Mouse (Mus musculus) stomach, embryonic 14.5 days (tissue): ENCODE data around the gene Hist1h2bm. TPM values are rescaled to one million over a fixed set of nuclear protein-coding genes. Genes with fewer than 3 reads are reported as not detected.
"Not testable (repeated sequence)": the region's sequence is repeated elsewhere in the genome, so short reads cannot be mapped to it uniquely, and the experiment has no call there.

Experiments used
- ATAC-seq: fragments of 200-750 bp; cut with Nextera tagmentation; 2 replicates; pipeline ENCODE4 v1.8.0; 2017; ENCODE audit warnings: low read depth, moderate TSS enrichment; ENCODE audit not compliant: insufficient number of reproducible peaks, insufficient read depth, low FRiP score
- H3K27ac ChIP-seq: fragments of 300-500 bp; sonication (generic); 2 replicates; pipeline ENCODE4 v1.5.1; 2014; ENCODE audit warnings: mild to moderate bottlenecking, low read length, moderate library complexity, mixed read lengths
- H3K27me3 ChIP-seq: fragments of 300-500 bp; sonication (generic); 2 replicates; pipeline ENCODE4 v1.6.1; 2014; ENCODE audit warnings: low read length, control low read depth, mixed read lengths; ENCODE audit not compliant: control insufficient read depth, insufficient read depth
- H3K36me3 ChIP-seq: fragments of 300-500 bp; sonication (generic); 2 replicates; pipeline ENCODE4 v1.6.1; 2014; ENCODE audit warnings: mild to moderate bottlenecking, control low read depth, low read length, moderate library complexity, mixed read lengths; ENCODE audit not compliant: control insufficient read depth, insufficient read depth
- H3K4me1 ChIP-seq: fragments of 300-500 bp; sonication (generic); 2 replicates; pipeline ENCODE4 v1.6.1; 2014; ENCODE audit warnings: low read length, control low read depth, mixed read lengths; ENCODE audit not compliant: control insufficient read depth, insufficient read depth
- H3K4me2 ChIP-seq: fragments of 300-500 bp; sonication (generic); replicated peaks from 2 replicates; pipeline ENCODE4 v1.6.1; 2014; ENCODE audit warnings: low read depth, low read length, control low read depth
- H3K4me3 ChIP-seq: fragments of 300-500 bp; sonication (generic); 2 replicates; pipeline ENCODE4 v1.5.1; 2014; ENCODE audit warnings: low read depth, low read length, control low read depth
- H3K9ac ChIP-seq: fragments of 300-500 bp; sonication (generic); replicated peaks from 2 replicates; pipeline ENCODE4 v1.6.1; 2014; ENCODE audit warnings: low read depth, mild to moderate bottlenecking, control low read depth, low read length, moderate library complexity, mixed read lengths
- H3K9me3 ChIP-seq: fragments of 300-500 bp; sonication (generic); 2 replicates; pipeline ENCODE4 v1.6.1; 2016; ENCODE audit warnings: low read depth, low read length, control low read depth; ENCODE audit not compliant: control insufficient read depth
- WGBS: fragments of 180-500 bp; shearing (Covaris S2); extraction: QIAGEN DNeasy Blood & Tissue Kit; methylation state at CpG from one replicate; pipeline ENCODE4 v1.1.7; 2014; 5-methylcytosine and 5-hydroxymethylcytosine counted together
- microRNA-seq: library from miRNA; unstranded; fragments of <30 nt; microRNA quantifications from one replicate; pipeline ENCODE4, GENCODE M21; 2016
- polyA plus RNA-seq: library from polyadenylated mRNA; unstranded; fragments of >200 nt; fragmentation: Nextera tagmentation; extraction: Ambion mirVana; gene quantifications from 2 replicates; pipeline ENCODE4 v1.2.1, GENCODE M21; 2014

Gene Hist1h2bm
- polyA plus RNA-seq, 1 experiment from 2014 or later: 3.1 TPM

DNA sequence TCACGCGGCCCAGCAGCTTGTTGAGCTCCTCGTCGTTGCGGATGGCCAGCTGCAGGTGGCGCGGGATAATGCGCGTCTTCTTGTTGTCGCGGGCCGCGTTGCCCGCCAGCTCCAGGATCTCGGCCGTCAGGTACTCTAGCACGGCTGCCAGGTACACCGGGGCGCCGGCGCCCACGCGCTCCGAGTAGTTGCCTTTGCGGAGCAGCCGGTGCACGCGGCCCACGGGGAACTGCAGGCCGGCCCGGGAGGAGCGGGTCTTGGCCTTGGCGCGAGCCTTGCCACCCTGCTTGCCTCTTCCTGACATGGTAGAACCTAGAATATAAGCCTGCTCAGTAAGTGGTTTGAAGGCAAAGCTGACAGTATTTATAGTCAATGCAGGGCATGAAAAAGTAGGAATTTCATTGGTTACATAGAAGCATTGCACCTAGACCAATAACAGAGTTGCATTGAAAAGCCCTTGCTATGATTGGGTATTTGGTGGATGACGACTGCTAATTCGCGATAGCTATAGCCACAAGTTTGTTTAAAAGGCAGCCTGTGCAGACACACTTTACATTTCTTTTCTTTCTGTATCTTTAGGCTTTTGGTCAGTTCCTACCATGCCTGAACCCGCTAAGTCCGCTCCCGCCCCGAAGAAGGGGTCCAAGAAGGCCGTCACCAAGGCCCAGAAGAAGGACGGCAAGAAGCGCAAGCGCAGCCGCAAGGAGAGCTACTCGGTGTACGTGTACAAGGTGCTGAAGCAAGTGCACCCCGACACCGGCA lies 31.9 kb downstream of the Hist1h2bm start, which contains the start of the genes Hist1h2ak and Hist1h2bn:
TSS of gene Hist1h2ak (minus strand) at position 304 of the 762 bp plus-strand sequence.
TSS of gene Hist1h2bn (plus strand) at position 600 of the 762 bp plus-strand sequence.
- not testable (repeated sequence) for H3K9me3 ChIP-seq, H3K36me3 ChIP-seq, H3K27me3 ChIP-seq, H3K4me1 ChIP-seq
- peak within 1 kb of the TSS; percentile 45 for H3K9ac ChIP-seq
- H3K4me3 ChIP-seq: peak within 1 kb of the TSS; percentile 45
- H3K27ac ChIP-seq: peak within 1 kb of the TSS; percentile 91
- peak; percentile 95 for ATAC-seq
- H3K4me2 ChIP-seq: peak within 1 kb of the TSS; percentile 62
- WGBS: under 1% methylated on average over 43 of the region's 50 CpGs

DNA sequence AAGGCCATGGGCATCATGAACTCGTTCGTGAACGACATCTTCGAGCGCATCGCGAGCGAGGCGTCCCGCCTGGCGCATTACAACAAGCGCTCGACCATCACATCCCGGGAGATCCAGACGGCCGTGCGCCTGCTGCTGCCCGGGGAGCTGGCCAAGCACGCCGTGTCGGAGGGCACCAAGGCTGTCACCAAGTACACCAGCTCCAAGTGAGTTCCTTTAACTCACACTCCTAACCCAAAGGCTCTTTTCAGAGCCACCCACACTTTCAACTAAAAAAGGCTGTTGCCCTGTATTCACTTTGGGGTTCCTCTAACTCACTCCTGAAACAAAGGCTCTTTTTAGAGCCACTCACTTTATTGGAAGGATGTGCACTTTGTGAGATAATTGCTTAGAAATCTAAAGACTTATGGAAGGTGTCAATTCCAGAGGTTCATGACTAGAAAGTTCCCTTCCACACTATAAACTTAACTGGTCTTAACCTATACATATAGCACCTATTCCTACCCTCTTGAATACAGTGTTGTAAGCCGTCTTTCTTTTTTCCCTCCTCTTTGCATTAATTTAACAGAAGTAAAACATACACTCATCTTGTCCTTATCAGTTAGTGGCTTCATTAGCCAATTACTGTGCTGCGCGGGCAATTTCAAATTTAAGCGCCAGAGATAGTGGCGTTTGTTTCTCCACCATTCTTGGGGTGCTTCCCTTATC lies 32.6 kb downstream of the Hist1h2bm start:
- H3K4me1 ChIP-seq, H3K36me3 ChIP-seq, H3K9me3 ChIP-seq, H3K27me3 ChIP-seq, ATAC-seq: not testable (repeated sequence)
- Histone ChIP-seq H3K9ac (peak overlapping the region; percentile 40), H3K27ac (peak overlapping the region; percentile 91), H3K4me3 (peak overlapping the region; percentile 45), H3K4me2 (peak overlapping the region; percentile 62)
- 0% methylated on average over 22 of the region's 26 CpGs for WGBS

DNA sequence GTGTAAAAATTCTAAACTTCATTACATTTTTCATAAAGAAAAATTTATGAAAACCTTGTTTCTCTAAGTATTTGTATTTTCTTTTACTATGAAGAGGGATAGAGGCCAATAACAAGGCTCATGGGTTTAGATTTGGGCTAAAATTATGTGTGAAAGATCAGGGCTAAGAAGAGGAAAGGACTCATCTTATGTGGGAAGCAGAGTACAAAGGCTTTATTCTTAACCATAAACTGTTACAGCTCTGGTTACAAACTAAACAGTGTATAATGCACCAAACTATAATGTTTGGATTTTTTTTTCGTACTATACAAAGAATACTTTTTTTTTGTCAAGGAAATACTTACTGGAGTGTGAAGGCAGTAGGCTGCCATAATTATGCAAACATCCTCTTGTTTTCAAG lies 33.9 kb downstream of the Hist1h2bm start:
- peak overlapping the region; percentile 19; the same call in 1 of the 2 replicates for H3K4me2 ChIP-seq
- no peak overlapping the region for H3K9ac ChIP-seq
- WGBS: 69% methylated on average over 1 of the region's 1 CpGs
- ATAC-seq: no peak
- no peak overlapping the region for H3K27ac ChIP-seq
- H3K27me3 ChIP-seq: no peaks in the 10 kb centered on the region
- peaks cover 9% of the 10 kb centered on the region; the same call in 1 of the 2 replicates for H3K4me1 ChIP-seq
- no peaks in the 10 kb centered on the region for H3K36me3 ChIP-seq
- H3K9me3 ChIP-seq: no peaks in the 10 kb centered on the region
- H3K4me3 ChIP-seq: no peak overlapping the region; the same call in 1 of the 2 replicates

Small RNAs within 50 kb of the gene (microRNA-seq; reads per million reads assigned to microRNA genes)
- not detected for gene Gm44357
- not detected for gene Gm44367
- not detected for gene Gm44454

Other genes starting within 250 kb of the Hist1h2bm start
- 2.9 TPM in 2 replicates for gene Zkscan4, start 243.1 kb upstream of the Hist1h2bm start, polyA plus RNA-seq
- gene Gm10065, start 242.6 kb upstream of the Hist1h2bm start, polyA plus RNA-seq: not detected in 2 replicates
- 0.17 and 0.34 TPM in 2 replicates for gene AK157302, start 226.8 kb upstream of the Hist1h2bm start, polyA plus RNA-seq
- 6.7 and 7.5 TPM in 2 replicates for gene Gm11273, start 220.6 kb upstream of the Hist1h2bm start, polyA plus RNA-seq
- 11.5 and 11.6 TPM in 2 replicates for gene Zkscan8, start 190.9 kb upstream of the Hist1h2bm start, polyA plus RNA-seq
- gene Olfr1366, start 179.2 kb upstream of the Hist1h2bm start, polyA plus RNA-seq: 0.07 and 0.28 TPM in 2 replicates
- 0.06 TPM in 1 of 2 replicates, not detected in the other for gene Olfr1535, start 162.2 kb upstream of the Hist1h2bm start, polyA plus RNA-seq
- gene Olfr1364, start 140.3 kb upstream of the Hist1h2bm start, polyA plus RNA-seq: not detected in 2 replicates
- not detected in 2 replicates for gene Olfr1362, start 108.0 kb upstream of the Hist1h2bm start, polyA plus RNA-seq
- gene Olfr11, start 79.5 kb upstream of the Hist1h2bm start, polyA plus RNA-seq: not detected in 2 replicates
- not detected in 2 replicates for gene Olfr1361, start 58.7 kb upstream of the Hist1h2bm start, polyA plus RNA-seq
- gene Olfr1360, start 44.6 kb upstream of the Hist1h2bm start, polyA plus RNA-seq: not detected in 2 replicates
- gene Olfr1359, start 23.9 kb upstream of the Hist1h2bm start, polyA plus RNA-seq: not detected in 2 replicates
- 3.7 and 4.3 TPM in 2 replicates for gene Hist1h2bl, start 5.9 kb upstream of the Hist1h2bm start, polyA plus RNA-seq
- gene Hist1h2ai, start 5.6 kb upstream of the Hist1h2bm start, polyA plus RNA-seq: 8.8 and 36.0 TPM in 2 replicates
- 9.0 and 13.1 TPM in 2 replicates for gene Hist1h3h, start 4.4 kb upstream of the Hist1h2bm start, polyA plus RNA-seq
- gene Hist1h4j, start 13.0 kb downstream of the Hist1h2bm start, polyA plus RNA-seq: 4.1 and 4.5 TPM in 2 replicates
- 10.9 and 13.1 TPM in 2 replicates for gene Hist1h4k, start 28.5 kb downstream of the Hist1h2bm start, polyA plus RNA-seq
- 10.1 and 13.3 TPM in 2 replicates for gene Hist1h2ak, start 31.8 kb downstream of the Hist1h2bm start, polyA plus RNA-seq
- 3.1 and 5.0 TPM in 2 replicates for gene Hist1h2bn, start 32.1 kb downstream of the Hist1h2bm start, polyA plus RNA-seq
- gene Hist1h1b, start 58.6 kb downstream of the Hist1h2bm start, polyA plus RNA-seq: 14.8 and 20.1 TPM in 2 replicates
- 166 and 187 TPM in 2 replicates for gene Hist1h3i, start 61.3 kb downstream of the Hist1h2bm start, polyA plus RNA-seq
- 11.4 TPM in 1 of 2 replicates, not detected in the other for gene Hist1h2an, start 65.2 kb downstream of the Hist1h2bm start, polyA plus RNA-seq
- gene Hist1h2bp, start 65.4 kb downstream of the Hist1h2bm start, polyA plus RNA-seq: 1.4 and 1.8 TPM in 2 replicates
- 17.5 and 19.7 TPM in 2 replicates for gene Hist1h2bq, start 88.2 kb downstream of the Hist1h2bm start, polyA plus RNA-seq
- gene Hist1h2ao, start 88.4 kb downstream of the Hist1h2bm start, polyA plus RNA-seq: not detected in 2 replicates
- not detected in 2 replicates for gene Hist1h4m, start 89.7 kb downstream of the Hist1h2bm start, polyA plus RNA-seq
- 18.2 and 28.4 TPM in 2 replicates for gene Hist1h4n, start 110.2 kb downstream of the Hist1h2bm start, polyA plus RNA-seq
- 3,565 and 4,516 TPM in 2 replicates for gene Hist1h2ap, start 111.5 kb downstream of the Hist1h2bm start, polyA plus RNA-seq
- 24.3 and 25.5 TPM in 2 replicates for gene Hist1h2br, start 111.7 kb downstream of the Hist1h2bm start, polyA plus RNA-seq
- gene Zfp184, start 223.1 kb downstream of the Hist1h2bm start, polyA plus RNA-seq: 16.5 and 16.8 TPM in 2 replicates